Mouse (Mus musculus) bone marrow macrophage, adult 2 months (primary cell): Measurements from ENCODE around the gene Slc6a17.

Experiments used
- CTCF ChIP-seq: IDR thresholded peaks from 2 replicates; pipeline ENCODE4 v1.5.1; 2012; ENCODE audit warnings: low read depth, mild to moderate bottlenecking, low read length, moderate library complexity
- POLR2A ChIP-seq: IDR thresholded peaks from 2 replicates; pipeline ENCODE4 v1.6.1; 2012; ENCODE audit warnings: mild to moderate bottlenecking, low read depth, low read length, borderline replicate concordance

DNA sequence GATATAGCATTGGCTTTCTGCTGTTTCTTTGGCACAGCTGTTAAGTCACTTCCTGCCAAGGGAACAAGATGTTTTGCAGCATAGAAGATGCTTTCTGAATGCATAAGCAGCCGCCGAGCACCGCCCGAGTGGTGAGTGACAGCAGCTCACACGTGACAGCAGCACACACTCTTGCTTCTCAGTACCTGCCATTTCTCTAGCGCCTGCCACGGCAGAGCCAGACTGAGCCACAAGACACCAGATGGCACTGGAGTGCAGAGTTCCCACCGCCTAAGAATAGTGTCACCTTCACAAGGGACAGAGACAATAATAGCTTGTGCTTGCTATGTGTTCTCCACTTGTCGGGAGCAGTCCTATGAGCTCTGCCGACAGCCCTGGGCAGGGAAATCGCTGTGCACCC lies 34.5 kb downstream of the Slc6a17 start:
- TF ChIP-seq POLR2A (no peak), CTCF (no peak)
